Mouse (Mus musculus) cortical plate, adult 2 months (tissue): ENCODE results near the gene Tubgcp4. TPM values are rescaled to one million over a fixed set of nuclear protein-coding genes. Genes with fewer than 3 reads are reported as not detected.

ENCODE experiments used
- H3K27ac ChIP-seq: fragments of 200-500 bp; 2 replicates; pipeline ENCODE4 v1.5.1; 2012; ENCODE audit warnings: low read length, control low read depth, inconsistent platforms; ENCODE audit not compliant: insufficient read depth
- H3K4me1 ChIP-seq: fragments of 200-500 bp; 2 replicates; pipeline ENCODE4 v1.6.1; 2011; ENCODE audit warnings: low read length; ENCODE audit not compliant: control insufficient read depth, insufficient read depth
- H3K4me3 ChIP-seq: fragments of 200-500 bp; 2 replicates; pipeline ENCODE4 v1.5.1; 2011; ENCODE audit warnings: mild to moderate bottlenecking, low read length, control low read depth; ENCODE audit not compliant: insufficient read depth
- CTCF ChIP-seq: fragments of 200-500 bp; IDR thresholded peaks from 2 replicates; pipeline ENCODE4 v1.5.1; 2011; ENCODE audit warnings: mild to moderate bottlenecking, control low read depth, low read length; ENCODE audit not compliant: insufficient read depth; ENCODE audit errors: extremely low read depth
- POLR2A ChIP-seq: fragments of 200-500 bp; IDR thresholded peaks from 2 replicates; pipeline ENCODE4 v1.6.1; 2011; ENCODE audit warnings: mild to moderate bottlenecking, low read length, control low read depth; ENCODE audit not compliant: insufficient read depth; ENCODE audit errors: extremely low read depth
- polyA plus RNA-seq: library from polyadenylated mRNA; depleted of rRNA; stranded (reverse); fragments of >200 nt; gene quantifications from 2 replicates; pipeline ENCODE4 v1.2.3, GENCODE M21; 2012

Gene Tubgcp4
- polyA plus RNA-seq, 1 experiment = 31.3 TPM

- TF ChIP-seq POLR2A = no peak
- no peak for TF ChIP-seq CTCF
- Histone ChIP-seq H3K4me1 (peaks cover 7% of the 10 kb centered on the region), H3K4me3 (no peak overlapping the region), H3K27ac (no peak overlapping the region)
These were observed 28.0 kb upstream of the Tubgcp4 start for GRCm38 (mm10) chr2:121142415-121142814.

- TF ChIP-seq CTCF (no peak), POLR2A (no peak)
- no peak overlapping the region for H3K4me3 ChIP-seq
- no peak overlapping the region for H3K27ac ChIP-seq
- no peaks in the 10 kb centered on the region for H3K4me1 ChIP-seq
These were observed 20.8 kb upstream of the Tubgcp4 start for GRCm38 (mm10) chr2:121149679-121150078.

GRCm38 (mm10) chr2:121153100-121153499, 17.4 kb upstream of the Tubgcp4 start:
- Histone ChIP-seq H3K4me3 (no peak overlapping the region), H3K27ac (no peak overlapping the region), H3K4me1 (no peaks in the 10 kb centered on the region)
- TF ChIP-seq POLR2A = no peak
- TF ChIP-seq CTCF = no peak

- Histone ChIP-seq H3K4me3 (no peak overlapping the region; the same call in 1 of the 2 replicates), H3K27ac (no peak overlapping the region), H3K4me1 (peaks cover 2% of the 10 kb centered on the region)
- TF ChIP-seq POLR2A = no peak
- no peak for TF ChIP-seq CTCF
These were observed 1.3 kb upstream of the Tubgcp4 start for GRCm38 (mm10) chr2:121169173-121169572.

- Histone ChIP-seq H3K4me1 (peaks cover 2% of the 10 kb centered on the region), H3K27ac (no peak overlapping the region), H3K4me3 (peak overlapping the region; percentile 97)
- no peak for TF ChIP-seq CTCF
- no peak for TF ChIP-seq POLR2A
These were observed 552 bp upstream of the Tubgcp4 start for GRCm38 (mm10) chr2:121169902-121170301.

- TF ChIP-seq POLR2A (peak; percentile 65), CTCF (no peak)
- Histone ChIP-seq H3K4me3 (peak within 1 kb of the TSS; percentile 97), H3K4me1 (peaks cover 2% of the 10 kb centered on the region), H3K27ac (peak within 1 kb of the TSS; percentile 89)
These were observed 707 bp downstream of the Tubgcp4 start, which contains the start of gene Zscan29 for GRCm38 (mm10) chr2:121170980-121171742. TSS of gene Zscan29 (minus strand) at chr2:121171125.

GRCm38 (mm10) chr2:121178828-121179479, 8.5 kb downstream of the Tubgcp4 start:
- Histone ChIP-seq H3K27ac (no peak overlapping the region), H3K4me1 (no peaks in the 10 kb centered on the region), H3K4me3 (no peak overlapping the region)
- no peak for TF ChIP-seq POLR2A

GRCm38 (mm10) chr2:121183431-121183830, 13.0 kb downstream of the Tubgcp4 start:
- no peak for TF ChIP-seq POLR2A
- TF ChIP-seq CTCF = no peak
- Histone ChIP-seq H3K27ac (no peak overlapping the region), H3K4me3 (no peak overlapping the region), H3K4me1 (no peaks in the 10 kb centered on the region)

- Histone ChIP-seq H3K4me1 (no peaks in the 10 kb centered on the region), H3K27ac (no peak overlapping the region), H3K4me3 (no peak overlapping the region)
- TF ChIP-seq CTCF (no peak), POLR2A (no peak)
These were observed 13.7 kb downstream of the Tubgcp4 start for GRCm38 (mm10) chr2:121184142-121184541.

GRCm38 (mm10) chr2:121188530-121188929, 18.1 kb downstream of the Tubgcp4 start:
- H3K27ac ChIP-seq = no peak overlapping the region
- TF ChIP-seq POLR2A (no peak), CTCF (peak; percentile 18; the same call in 1 of the 2 replicates)
- no peak overlapping the region for H3K4me3 ChIP-seq
- H3K4me1 ChIP-seq = peaks cover 1% of the 10 kb centered on the region; the same call in 1 of the 2 replicates
